Mouse (Mus musculus): ENCODE results near the gene Lrmda. TPM values are rescaled to one million over a fixed set of nuclear protein-coding genes. Genes with fewer than 3 reads are reported as not detected.
A peak's percentile ranks its signal among the peaks of the same experiment; 100 is the strongest.

The Lrmda gene
- polyA plus RNA-seq, 1 experiment from 2014 or later: 0.23 TPM

DNA sequence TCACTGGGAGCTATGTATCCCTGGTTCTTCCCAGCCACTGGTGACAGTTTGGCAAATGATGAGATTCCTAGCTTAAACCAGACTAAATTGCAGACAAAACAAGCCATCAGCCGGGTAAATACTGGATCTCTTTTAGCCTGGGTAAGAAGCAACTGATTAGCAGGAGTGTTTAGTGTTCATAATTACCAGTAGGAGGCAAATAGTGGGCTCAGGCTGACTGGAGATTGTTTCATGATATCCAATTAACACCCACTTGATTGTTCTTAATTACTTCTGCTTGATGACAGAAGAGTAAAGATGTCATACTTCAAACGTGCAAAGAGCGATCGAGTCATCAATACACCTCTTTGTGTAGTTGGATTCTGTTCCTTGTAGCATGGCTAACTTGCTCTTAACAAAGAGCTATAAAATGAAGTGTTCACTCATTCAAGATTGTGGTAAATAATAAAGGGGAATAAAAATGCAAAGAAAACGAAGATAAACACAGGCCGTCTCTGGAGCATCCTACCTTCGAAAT is 405.6 kb downstream of the Lrmda start:
- Histone ChIP-seq H3K27me3 (no peaks in the 10 kb centered on the region), H3K9ac (replicated peaks) (no peak overlapping the region), H3K9me3 (no peaks in the 10 kb centered on the region), H3K4me1 (replicated peaks) (no peaks in the 10 kb centered on the region), H3K36me3 (no peaks in the 10 kb centered on the region), H3K4me3 (replicated peaks) (no peak overlapping the region), H3K27ac (no peak overlapping the region), H3K4me2 (replicated peaks) (no peak overlapping the region)
- WGBS: 80% methylated on average over 7 of the region's 7 CpGs
- no peak for ATAC-seq

DNA sequence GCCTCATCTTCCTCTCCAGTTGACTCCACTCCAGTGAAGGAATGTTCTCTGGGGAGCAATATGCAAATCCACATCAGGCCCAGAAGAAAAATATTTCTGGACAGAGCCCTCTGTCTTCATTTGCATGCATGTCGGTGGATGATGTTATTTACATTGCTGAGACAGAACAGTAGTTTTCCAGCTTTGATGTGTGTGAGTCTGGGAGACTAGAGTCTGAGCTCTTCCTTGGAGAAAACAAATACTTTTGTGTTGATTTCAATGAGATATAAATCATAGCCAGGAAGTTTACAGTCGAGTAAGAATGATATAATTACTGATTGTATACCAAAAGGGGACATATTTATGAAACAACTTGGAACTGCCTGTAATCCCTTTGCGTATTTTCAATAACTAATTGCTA is 415.9 kb downstream of the Lrmda start:
- Histone ChIP-seq H3K9ac (replicated peaks) (no peak overlapping the region), H3K36me3 (no peaks in the 10 kb centered on the region), H3K4me2 (replicated peaks) (no peak overlapping the region), H3K4me3 (replicated peaks) (no peak overlapping the region), H3K4me1 (replicated peaks) (peaks cover 9% of the 10 kb centered on the region), H3K27ac (no peak overlapping the region), H3K27me3 (peaks cover 8% of the 10 kb centered on the region), H3K9me3 (no peaks in the 10 kb centered on the region)
- WGBS: 68% methylated on average over 3 of the region's 3 CpGs
- no peak for ATAC-seq

DNA sequence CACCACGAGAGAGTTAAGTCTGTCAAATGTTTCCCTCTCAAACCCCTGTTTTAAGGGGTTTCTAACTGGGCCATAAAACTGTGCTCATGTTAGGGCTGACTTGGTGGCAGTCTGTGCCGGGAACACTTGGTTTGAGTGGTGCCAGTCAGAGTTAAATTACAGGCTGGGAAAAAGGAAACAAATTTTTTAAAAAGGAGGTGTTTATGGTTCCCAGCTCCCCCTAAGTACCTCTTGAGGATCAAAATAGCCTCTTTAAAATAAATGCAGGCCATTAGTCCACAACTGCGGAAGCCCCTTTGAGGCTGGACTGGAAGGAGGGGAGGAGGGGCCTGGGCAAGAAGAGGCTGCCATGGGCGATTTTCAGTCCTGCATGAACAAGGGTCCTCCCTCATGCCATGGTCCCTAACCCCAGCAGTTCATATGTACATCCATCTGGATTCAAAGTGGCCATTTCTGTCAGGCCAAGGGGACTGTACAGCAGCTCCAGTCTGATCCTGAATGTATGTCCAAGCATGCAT is 416.4 kb downstream of the Lrmda start:
- H3K27ac ChIP-seq: no peak overlapping the region
- no peaks in the 10 kb centered on the region for H3K9me3 ChIP-seq
- no peak overlapping the region for H3K9ac ChIP-seq (replicated peaks)
- H3K36me3 ChIP-seq: no peaks in the 10 kb centered on the region
- peaks cover 8% of the 10 kb centered on the region for H3K27me3 ChIP-seq
- H3K4me1 ChIP-seq (replicated peaks): peaks cover 14% of the 10 kb centered on the region
- H3K4me3 ChIP-seq (replicated peaks): no peak overlapping the region
- ATAC-seq: no peak
- H3K4me2 ChIP-seq (replicated peaks): no peak overlapping the region
- 62% methylated on average over 4 of the region's 4 CpGs for WGBS

DNA sequence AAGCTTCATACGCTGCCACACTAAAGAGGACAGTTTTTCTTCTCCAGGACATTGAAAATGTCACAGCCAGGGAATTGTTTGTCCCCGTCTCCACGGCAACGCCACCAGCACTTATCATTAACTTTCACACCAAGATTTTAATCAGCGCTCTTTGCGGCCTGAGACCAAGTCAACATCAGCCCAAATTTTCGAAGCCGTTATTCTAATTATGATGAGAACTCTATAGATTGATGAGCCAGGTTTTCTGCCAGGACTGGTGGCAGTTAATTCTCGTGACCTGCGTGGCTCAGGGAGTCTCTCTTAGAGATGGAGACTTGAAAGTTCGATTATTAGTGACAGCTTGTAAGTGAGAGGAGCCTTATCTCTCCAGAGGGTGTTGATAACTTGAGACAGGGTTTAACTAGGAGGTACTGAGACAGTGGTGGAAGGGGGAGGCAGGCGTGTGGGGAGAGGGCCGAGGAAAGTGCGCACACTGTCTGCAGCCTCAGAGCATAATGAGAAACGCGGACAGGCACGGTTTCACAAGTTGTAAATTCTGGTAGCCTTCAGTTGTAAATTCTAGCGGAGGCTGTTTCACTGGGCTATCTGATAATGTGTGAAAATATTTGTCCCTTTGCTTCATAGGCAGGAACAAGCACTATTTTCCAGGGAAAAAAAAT is 421.0 kb downstream of the Lrmda start:
- H3K4me2 ChIP-seq (replicated peaks): peak overlapping the region; percentile 32
- ATAC-seq: 0 out of 2 replicates have a peak, but pooled peaks have one; percentile 48
- H3K27me3 ChIP-seq: peaks cover 21% of the 10 kb centered on the region
- H3K9ac ChIP-seq (replicated peaks): no peak overlapping the region
- no peak overlapping the region for H3K27ac ChIP-seq
- H3K36me3 ChIP-seq: no peaks in the 10 kb centered on the region
- peaks cover 29% of the 10 kb centered on the region for H3K4me1 ChIP-seq (replicated peaks)
- H3K9me3 ChIP-seq: no peaks in the 10 kb centered on the region
- H3K4me3 ChIP-seq (replicated peaks): no peak overlapping the region
- WGBS: 21% methylated on average over 18 of the region's 18 CpGs

DNA sequence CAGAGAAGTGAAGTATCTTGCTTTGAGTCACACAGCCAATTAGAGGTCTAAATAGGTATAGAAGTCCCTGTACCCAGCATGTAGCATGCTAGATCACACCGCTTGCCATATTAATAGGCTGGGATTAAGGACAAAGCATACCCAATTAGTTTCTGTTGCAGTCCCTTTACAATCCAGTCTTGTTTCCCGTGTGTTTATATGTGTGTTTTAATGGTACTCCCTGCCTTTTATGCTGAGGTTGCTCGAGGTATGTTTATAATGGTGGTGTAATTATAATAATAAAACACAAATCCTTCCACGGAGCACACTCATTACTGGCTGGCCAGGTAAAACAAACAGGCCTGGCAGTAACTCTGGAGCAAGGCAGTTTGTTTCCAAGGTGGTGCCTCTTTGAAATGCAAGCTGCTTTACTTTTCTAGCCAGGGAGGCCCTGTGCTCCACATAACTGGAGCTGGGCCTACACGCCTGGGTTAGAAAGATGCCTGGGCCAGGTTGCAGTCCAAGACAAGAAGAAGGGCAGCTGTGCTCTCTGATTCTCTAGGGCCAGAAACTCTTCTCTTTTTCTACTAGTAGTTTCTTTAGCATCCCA is 422.4 kb downstream of the Lrmda start:
- ATAC-seq: no peak
- WGBS: 52% methylated on average over 5 of the region's 5 CpGs
- Histone ChIP-seq H3K4me2 (replicated peaks) (no peak overlapping the region), H3K27me3 (peaks cover 36% of the 10 kb centered on the region), H3K27ac (no peak overlapping the region), H3K9me3 (no peaks in the 10 kb centered on the region), H3K4me1 (replicated peaks) (peaks cover 29% of the 10 kb centered on the region), H3K9ac (replicated peaks) (no peak overlapping the region), H3K36me3 (no peaks in the 10 kb centered on the region), H3K4me3 (replicated peaks) (no peak overlapping the region)

DNA sequence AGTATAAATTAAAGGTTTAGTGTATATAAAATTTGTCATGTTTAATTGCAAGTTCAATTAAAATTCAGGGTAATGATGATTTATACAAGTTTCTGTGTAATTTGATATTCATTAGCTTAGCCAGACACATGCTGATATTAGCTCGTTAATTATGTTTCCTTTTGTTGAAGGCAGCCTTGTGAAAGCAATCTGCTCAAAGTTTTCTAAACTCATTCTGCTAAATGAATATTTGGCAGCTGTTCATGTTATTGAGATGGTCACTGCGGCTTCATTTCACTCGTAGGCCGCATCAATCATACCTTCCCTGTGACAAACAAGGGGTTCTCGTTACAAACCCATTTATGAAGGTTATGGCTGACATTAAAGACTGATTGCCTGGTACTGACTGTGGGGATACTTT is 423.2 kb downstream of the Lrmda start:
- ATAC-seq: no peak
- H3K4me3 ChIP-seq (replicated peaks): no peak overlapping the region
- H3K27me3 ChIP-seq: peaks cover 38% of the 10 kb centered on the region
- H3K4me2 ChIP-seq (replicated peaks): no peak overlapping the region
- H3K9ac ChIP-seq (replicated peaks): no peak overlapping the region
- WGBS: 72% methylated on average over 5 of the region's 5 CpGs
- no peaks in the 10 kb centered on the region for H3K9me3 ChIP-seq
- H3K36me3 ChIP-seq: no peaks in the 10 kb centered on the region
- peaks cover 29% of the 10 kb centered on the region for H3K4me1 ChIP-seq (replicated peaks)
- no peak overlapping the region for H3K27ac ChIP-seq

DNA sequence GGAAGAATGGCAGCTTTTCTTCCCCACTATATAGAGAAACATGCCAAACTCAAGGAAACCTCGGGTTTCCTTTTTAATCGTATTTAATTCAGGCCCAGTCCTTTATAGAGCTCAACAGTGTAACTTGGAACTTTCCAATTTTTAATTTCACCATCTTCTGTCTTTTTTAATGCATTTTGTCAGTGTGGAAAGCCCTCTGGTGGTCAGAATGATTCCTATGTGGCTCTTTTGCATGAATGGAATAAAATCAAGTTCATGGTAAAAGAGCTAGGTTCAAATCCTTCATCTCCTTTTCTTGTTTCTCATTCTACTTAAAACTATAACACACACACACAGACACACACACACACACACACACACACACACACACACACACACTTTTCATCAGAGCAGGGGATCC is 425.0 kb downstream of the Lrmda start:
- Histone ChIP-seq H3K9ac (replicated peaks) (no peak overlapping the region), H3K4me3 (replicated peaks) (no peak overlapping the region), H3K27ac (no peak overlapping the region), H3K4me1 (replicated peaks) (peaks cover 28% of the 10 kb centered on the region), H3K36me3 (no peaks in the 10 kb centered on the region), H3K4me2 (replicated peaks) (no peak overlapping the region), H3K27me3 (peaks cover 52% of the 10 kb centered on the region), H3K9me3 (no peaks in the 10 kb centered on the region)
- ATAC-seq: no peak
- WGBS: 94% methylated on average over 2 of the region's 2 CpGs

DNA sequence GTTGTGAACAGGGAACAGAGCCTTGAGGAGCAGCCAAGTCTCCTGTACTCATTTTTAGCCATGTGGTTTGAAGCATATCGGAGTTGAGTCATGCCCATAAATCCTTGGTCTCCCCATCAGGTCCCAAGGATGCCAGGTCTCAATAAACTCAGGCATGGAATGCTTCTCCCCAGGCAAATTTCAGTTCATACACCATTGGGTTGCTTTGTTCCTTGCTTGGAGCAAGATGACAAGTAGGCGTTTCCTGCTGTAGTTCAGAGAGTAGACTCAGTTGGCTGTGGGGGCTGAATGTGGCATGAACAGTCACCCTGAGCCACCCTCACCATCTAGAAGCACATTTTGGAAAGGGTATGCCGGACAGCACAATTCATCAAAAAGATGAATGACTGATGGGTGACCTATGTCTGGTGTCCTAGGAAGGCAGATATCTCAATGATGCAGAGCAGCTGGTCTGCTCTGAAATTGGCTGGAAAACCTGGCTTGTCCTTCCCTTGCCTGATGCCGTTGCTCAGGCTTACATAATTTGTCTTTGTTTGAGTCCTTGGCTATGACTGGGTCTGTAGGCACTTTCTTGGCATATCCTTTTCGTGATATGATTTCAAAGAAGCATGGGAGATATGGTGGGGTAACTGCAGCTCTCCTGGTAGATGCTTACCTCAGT is 425.8 kb downstream of the Lrmda start:
- ATAC-seq: no peak

DNA sequence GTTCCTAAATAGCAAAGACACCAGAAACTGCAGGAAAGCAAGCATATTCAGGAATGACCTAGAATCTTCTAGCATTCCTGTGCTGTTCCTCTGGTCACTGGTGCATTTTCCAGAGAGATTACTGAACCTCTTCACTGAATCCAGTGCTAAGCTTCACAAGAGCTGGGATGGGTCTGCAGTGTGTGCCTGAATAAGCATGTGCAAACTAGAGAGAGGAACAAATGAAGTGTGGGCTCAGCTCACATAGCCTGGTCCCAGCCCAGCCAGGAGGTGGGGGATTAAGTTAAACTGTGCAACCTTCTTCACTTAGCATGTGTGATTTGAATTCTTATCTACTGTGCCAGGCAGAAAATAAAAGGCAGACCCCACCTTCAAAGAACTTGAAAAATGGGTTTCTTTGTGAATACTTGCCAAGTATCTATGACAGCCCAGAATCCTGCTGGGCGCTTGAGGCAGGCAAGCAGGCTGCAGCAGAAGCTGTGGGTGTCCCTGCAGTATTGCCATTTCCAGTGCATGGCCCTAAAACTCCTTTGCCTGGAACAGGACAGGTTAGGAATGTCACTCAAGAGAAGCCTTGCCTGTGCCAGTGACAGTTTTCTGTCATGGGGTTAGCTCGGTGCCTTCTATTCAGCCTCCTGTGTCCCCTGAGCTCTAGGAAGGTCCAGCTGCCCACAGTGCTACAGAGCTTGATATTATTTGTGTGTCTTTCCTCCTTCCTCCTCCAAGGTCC is 426.5 kb downstream of the Lrmda start:
- no peak overlapping the region for H3K4me2 ChIP-seq (replicated peaks)
- peaks cover 14% of the 10 kb centered on the region for H3K4me1 ChIP-seq (replicated peaks)
- 90% methylated on average over 2 of the region's 2 CpGs for WGBS
- H3K4me3 ChIP-seq (replicated peaks): no peak overlapping the region
- H3K36me3 ChIP-seq: no peaks in the 10 kb centered on the region
- peaks cover 65% of the 10 kb centered on the region for H3K27me3 ChIP-seq
- H3K9ac ChIP-seq (replicated peaks): no peak overlapping the region
- no peaks in the 10 kb centered on the region for H3K9me3 ChIP-seq
- no peak for ATAC-seq
- H3K27ac ChIP-seq: no peak overlapping the region

More for the DNA sequence above, 425.8 kb downstream of the Lrmda start:
- peaks cover 21% of the 10 kb centered on the region for H3K4me1 ChIP-seq (replicated peaks)
- H3K9ac ChIP-seq (replicated peaks): no peak overlapping the region
- 95% methylated on average over 5 of the region's 5 CpGs for WGBS
- H3K4me3 ChIP-seq (replicated peaks): no peak overlapping the region
- H3K27ac ChIP-seq: no peak overlapping the region
- H3K4me2 ChIP-seq (replicated peaks): no peak overlapping the region
- H3K36me3 ChIP-seq: no peaks in the 10 kb centered on the region
- no peaks in the 10 kb centered on the region for H3K9me3 ChIP-seq
- peaks cover 59% of the 10 kb centered on the region for H3K27me3 ChIP-seq

DNA sequence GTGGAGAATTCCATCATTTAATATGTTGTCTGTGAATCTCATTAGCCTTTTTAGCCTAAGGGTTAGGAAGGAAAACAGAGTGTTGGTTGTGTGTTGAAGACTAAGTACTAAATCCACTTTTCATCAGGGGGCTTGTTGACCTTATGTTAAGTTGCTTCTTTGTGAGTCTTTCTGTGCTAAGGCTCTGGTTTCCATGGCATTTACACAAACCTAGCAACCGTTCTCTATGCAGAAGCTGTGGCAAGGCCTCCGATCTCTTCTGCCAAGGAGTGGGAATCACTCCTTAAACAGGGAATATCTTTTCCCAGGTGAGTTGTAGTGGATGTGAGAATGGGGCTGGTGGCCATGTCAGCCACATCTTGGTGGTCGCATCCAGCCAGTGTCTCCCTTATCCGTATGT is 432.1 kb downstream of the Lrmda start:
- no peaks in the 10 kb centered on the region for H3K36me3 ChIP-seq
- 56% methylated on average over 4 of the region's 4 CpGs for WGBS
- no peak overlapping the region for H3K9ac ChIP-seq (replicated peaks)
- no peak for ATAC-seq
- peaks cover 92% of the 10 kb centered on the region for H3K27me3 ChIP-seq
- no peak overlapping the region for H3K27ac ChIP-seq
- H3K4me1 ChIP-seq (replicated peaks): peaks cover 3% of the 10 kb centered on the region; the same call in 1 of the 2 replicates
- H3K4me3 ChIP-seq (replicated peaks): no peak overlapping the region
- H3K9me3 ChIP-seq: no peaks in the 10 kb centered on the region
- no peak overlapping the region for H3K4me2 ChIP-seq (replicated peaks)

DNA sequence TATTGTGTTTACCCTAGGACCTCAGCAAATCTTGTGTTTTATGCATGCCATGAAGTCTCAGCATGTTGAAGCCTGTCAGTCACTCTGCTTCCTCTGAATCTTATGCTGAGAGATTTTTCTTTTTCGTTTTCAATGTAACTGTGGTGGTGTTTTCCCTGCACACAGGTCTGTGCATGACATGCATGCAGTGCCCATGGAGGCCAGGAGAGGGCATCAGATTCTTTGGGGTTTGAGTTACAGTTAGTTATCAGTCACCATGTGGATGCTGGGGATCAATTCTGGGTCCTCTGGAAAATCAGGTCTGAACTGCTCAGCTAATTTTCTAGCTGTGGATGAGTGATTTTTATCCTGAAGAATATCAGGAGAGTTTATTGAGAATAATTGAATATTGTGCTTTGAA is 444.8 kb downstream of the Lrmda start:
- H3K4me3 ChIP-seq (replicated peaks): no peak overlapping the region
- no peaks in the 10 kb centered on the region for H3K36me3 ChIP-seq
- 80% methylated on average over 1 of the region's 1 CpGs for WGBS
- H3K27ac ChIP-seq: no peak overlapping the region
- H3K4me2 ChIP-seq (replicated peaks): no peak overlapping the region
- no peaks in the 10 kb centered on the region for H3K9me3 ChIP-seq
- ATAC-seq: no peak
- no peaks in the 10 kb centered on the region for H3K4me1 ChIP-seq (replicated peaks)
- H3K27me3 ChIP-seq: peaks cover 36% of the 10 kb centered on the region
- H3K9ac ChIP-seq (replicated peaks): no peak overlapping the region

DNA sequence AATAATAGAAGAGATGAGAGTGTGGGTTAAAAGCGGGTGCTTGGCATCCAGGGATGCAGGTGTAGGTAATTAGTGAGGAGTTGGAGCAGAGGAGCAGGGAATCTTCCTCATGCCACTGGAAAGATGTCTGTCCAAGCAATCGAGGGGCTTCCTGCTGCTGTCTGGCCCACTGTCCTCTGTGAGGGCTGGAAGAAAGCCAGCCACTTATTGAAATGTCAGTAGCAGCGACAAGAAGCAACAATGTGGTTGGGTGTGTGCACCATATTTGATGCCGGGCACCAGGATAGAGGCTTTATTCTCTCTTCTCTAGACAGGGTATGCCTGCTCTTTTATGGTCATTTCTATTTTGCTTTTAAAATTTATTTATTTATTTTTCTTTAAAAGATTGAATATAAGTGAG is 451.5 kb downstream of the Lrmda start:
- Histone ChIP-seq H3K4me1 (replicated peaks) (no peaks in the 10 kb centered on the region), H3K27me3 (0 out of 2 replicates have a peak, but pooled peaks cover 8% of the 10 kb centered on the region), H3K9me3 (no peaks in the 10 kb centered on the region), H3K36me3 (no peaks in the 10 kb centered on the region), H3K4me2 (replicated peaks) (no peak overlapping the region), H3K27ac (no peak overlapping the region), H3K9ac (replicated peaks) (no peak overlapping the region), H3K4me3 (replicated peaks) (no peak overlapping the region)
- no peak for ATAC-seq
- WGBS: 64% methylated on average over 4 of the region's 4 CpGs
